Mouse (Mus musculus) megakaryocyte, embryonic 14.5 days (primary cell): Measurements from ENCODE around the gene Il6ra. TPM values are rescaled to one million over a fixed set of nuclear protein-coding genes. Genes with fewer than 3 reads are reported as not detected.
A peak's percentile ranks its signal among the peaks of the same experiment; 100 is the strongest.

ENCODE experiments used
- H3K27me3 ChIP-seq: replicated peaks from 2 replicates; pipeline ENCODE3; 2012; ENCODE audit warnings: inconsistent platforms
- H3K36me3 ChIP-seq: replicated peaks from 2 replicates; pipeline ENCODE3; 2012; ENCODE audit warnings: low read length, inconsistent platforms, mixed read lengths
- H3K4me1 ChIP-seq: 2 replicates; pipeline ENCODE4 v1.6.1; 2012; ENCODE audit warnings: inconsistent platforms
- H3K4me3 ChIP-seq: replicated peaks from 2 replicates; pipeline ENCODE3; 2012; ENCODE audit warnings: moderate library complexity, mild to moderate bottlenecking, inconsistent platforms
- H3K9me3 ChIP-seq: 2 replicates; pipeline ENCODE4 v1.6.1; 2012; ENCODE audit warnings: inconsistent platforms
- FLI1 ChIP-seq: IDR thresholded peaks from 2 replicates; pipeline ENCODE4 v1.6.1; 2012; ENCODE audit warnings: low read length, inconsistent platforms, mixed read lengths
- GATA1 ChIP-seq: IDR thresholded peaks from 3 replicates; pipeline ENCODE4 v1.6.1; 2012; ENCODE audit warnings: mixed read lengths, low read length, inconsistent platforms, borderline replicate concordance
- polyA plus RNA-seq: library from polyadenylated mRNA; stranded (reverse); fragments of >175 nt; gene quantifications from 2 replicates; pipeline ENCODE4 v1.2.3, GENCODE M21; 2012; ENCODE audit warnings: low replicate concordance; ENCODE audit not compliant: insufficient read depth

Il6ra gene
- polyA plus RNA-seq, 1 experiment, result 6.3 TPM

DNA sequence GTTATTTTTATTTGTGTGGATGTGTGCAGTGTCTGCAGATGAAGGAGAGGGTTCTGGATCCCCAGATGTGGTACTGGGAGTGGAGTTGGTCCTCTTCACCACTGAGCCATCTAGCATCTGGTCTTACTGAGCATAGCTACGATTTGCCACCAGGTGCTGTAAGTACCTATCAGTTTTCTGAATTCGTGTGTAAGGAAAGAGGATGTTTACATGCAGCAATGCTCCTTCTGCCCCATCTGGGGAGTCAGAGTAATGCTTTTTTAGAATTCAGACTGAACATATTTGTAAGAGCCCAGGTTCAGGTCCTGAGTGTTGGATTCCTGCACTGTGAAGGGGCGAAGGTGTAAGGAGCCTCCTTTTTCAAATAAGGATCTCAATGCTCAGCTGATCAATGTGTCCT, 53.1 kb downstream of the Il6ra start:
- no peaks in the 10 kb centered on the region for H3K36me3 ChIP-seq
- peaks cover 39% of the 10 kb centered on the region for H3K4me1 ChIP-seq
- TF ChIP-seq FLI1 (no peak), GATA1 (no peak)
- no peak overlapping the region for H3K4me3 ChIP-seq
- H3K27me3 ChIP-seq, result peaks cover 35% of the 10 kb centered on the region
- H3K9me3 ChIP-seq, result peaks cover 7% of the 10 kb centered on the region

DNA sequence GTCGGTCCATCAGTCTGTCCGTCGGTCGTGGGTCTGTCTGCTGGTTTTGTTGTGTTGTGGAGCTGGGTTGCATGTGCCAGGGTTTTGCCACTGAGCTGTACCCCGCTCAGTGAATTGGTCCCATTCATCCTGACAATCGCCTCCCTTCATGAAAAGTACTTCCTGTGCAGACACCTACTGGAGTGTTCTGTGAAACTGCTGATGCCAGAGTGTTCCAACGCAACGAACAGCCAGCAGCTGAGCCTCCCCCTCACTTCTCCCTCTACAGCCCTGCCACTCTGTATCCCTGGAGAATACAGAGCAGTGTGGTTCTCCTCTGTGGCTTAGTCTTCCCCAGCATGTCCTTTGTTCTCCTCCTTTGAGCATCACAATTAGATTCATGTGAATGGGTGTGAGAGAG, 54.1 kb downstream of the Il6ra start:
- Histone ChIP-seq H3K4me1 (peaks cover 45% of the 10 kb centered on the region), H3K9me3 (peaks cover 7% of the 10 kb centered on the region), H3K36me3 (no peaks in the 10 kb centered on the region), H3K27me3 (peaks cover 33% of the 10 kb centered on the region), H3K4me3 (no peak overlapping the region)
- TF ChIP-seq GATA1 (no peak), FLI1 (no peak)

- TF ChIP-seq FLI1 (no peak), GATA1 (no peak)
- Histone ChIP-seq H3K36me3 (no peaks in the 10 kb centered on the region), H3K4me1 (peaks cover 45% of the 10 kb centered on the region), H3K27me3 (peaks cover 33% of the 10 kb centered on the region), H3K4me3 (no peak overlapping the region), H3K9me3 (peaks cover 7% of the 10 kb centered on the region)
These were observed 54.9 kb downstream of the Il6ra start for GRCm38 (mm10) chr3:89858123-89858522.

DNA sequence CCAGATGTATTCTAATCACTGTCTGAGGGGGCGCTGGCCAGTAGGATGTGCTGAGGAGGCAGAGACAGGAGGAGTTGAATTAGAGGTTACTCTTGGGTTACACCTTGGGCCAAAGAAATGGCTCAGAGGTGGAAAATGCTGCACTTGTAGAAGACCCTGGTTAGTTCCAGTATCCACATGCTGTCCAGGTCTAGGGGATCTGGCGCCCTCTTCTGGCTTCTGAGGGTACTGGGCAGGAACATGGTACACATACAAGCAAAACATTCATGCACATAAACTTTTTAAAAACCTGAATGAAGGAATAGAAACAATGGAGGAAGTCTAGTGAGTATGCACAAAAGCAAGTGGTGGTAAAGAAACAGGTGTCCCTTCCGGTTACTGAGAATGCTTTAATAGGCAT, 55.6 kb downstream of the Il6ra start:
- peaks cover 7% of the 10 kb centered on the region for H3K9me3 ChIP-seq
- H3K4me3 ChIP-seq, result no peak overlapping the region
- peaks cover 47% of the 10 kb centered on the region for H3K4me1 ChIP-seq
- H3K27me3 ChIP-seq, result peaks cover 33% of the 10 kb centered on the region
- no peaks in the 10 kb centered on the region for H3K36me3 ChIP-seq
- TF ChIP-seq GATA1 (no peak), FLI1 (no peak)

DNA sequence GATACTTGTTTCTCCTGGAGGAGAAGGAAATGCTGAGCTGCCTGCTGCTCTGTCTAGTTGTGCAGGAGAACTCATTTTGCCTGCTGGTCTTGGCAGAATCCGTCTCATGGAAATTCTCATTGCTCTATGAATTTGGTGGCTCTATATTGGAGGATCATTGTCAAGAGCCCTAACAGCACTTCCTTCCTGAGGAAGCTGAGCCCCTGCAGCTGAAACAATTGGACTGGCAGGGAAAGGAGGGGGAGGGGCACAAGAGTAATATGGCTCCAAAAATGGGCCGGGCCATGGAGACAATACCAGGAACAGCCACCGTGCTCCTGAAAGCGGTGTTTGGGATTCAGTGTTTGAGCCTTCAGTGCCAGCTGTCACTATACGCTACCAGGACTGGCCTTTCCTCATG, 59.2 kb downstream of the Il6ra start:
- peaks cover 23% of the 10 kb centered on the region for H3K27me3 ChIP-seq
- no peaks in the 10 kb centered on the region for H3K36me3 ChIP-seq
- TF ChIP-seq GATA1, result no peak
- no peak for TF ChIP-seq FLI1
- H3K4me3 ChIP-seq, result peak overlapping the region; percentile 54
- peaks cover 38% of the 10 kb centered on the region for H3K4me1 ChIP-seq
- H3K9me3 ChIP-seq, result peaks cover 7% of the 10 kb centered on the region

DNA sequence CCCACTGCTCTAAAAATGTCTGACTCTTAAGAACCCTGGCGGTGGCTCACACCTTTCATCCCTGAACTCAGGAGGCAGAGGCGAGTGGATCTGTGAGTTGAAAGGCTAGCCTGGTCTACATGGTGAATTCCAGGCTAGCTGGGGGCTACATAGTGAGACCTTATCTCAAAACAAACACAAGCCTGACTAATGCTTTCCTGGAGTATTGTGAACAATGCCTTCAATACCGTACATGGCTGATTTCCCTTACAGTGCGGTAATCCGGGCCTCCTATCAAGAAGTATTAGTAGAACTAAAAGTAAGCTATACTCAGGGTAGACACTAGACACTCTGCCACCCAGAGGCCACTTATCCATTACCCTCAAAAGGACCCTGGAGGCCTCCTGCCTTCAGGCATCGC, 64.9 kb downstream of the Il6ra start:
- H3K4me1 ChIP-seq, result peaks cover 43% of the 10 kb centered on the region
- H3K36me3 ChIP-seq, result no peaks in the 10 kb centered on the region
- no peaks in the 10 kb centered on the region for H3K9me3 ChIP-seq
- H3K4me3 ChIP-seq, result no peak overlapping the region
- no peak for TF ChIP-seq FLI1
- TF ChIP-seq GATA1, result no peak
- H3K27me3 ChIP-seq, result peaks cover 18% of the 10 kb centered on the region

DNA sequence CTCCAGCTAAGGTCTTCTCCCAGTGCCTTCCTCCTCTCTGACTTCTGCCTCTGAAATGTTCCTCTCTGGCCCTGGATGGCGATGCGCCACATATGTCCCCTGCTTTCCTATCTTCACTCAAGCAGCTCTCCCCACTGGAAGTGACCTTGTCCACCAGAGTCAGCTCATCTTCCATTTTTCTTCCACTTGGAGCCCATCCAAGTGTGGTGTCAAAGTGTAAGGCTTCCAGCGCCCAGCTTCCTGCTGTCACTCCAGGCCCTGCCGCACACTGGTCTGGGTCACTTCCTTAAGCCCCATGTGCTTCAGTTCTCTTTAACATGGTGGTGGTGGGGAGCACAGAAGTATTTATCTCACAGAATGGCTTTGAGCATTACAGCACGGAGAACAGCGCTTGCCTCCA, 65.4 kb downstream of the Il6ra start:
- H3K27me3 ChIP-seq, result peaks cover 18% of the 10 kb centered on the region
- no peaks in the 10 kb centered on the region for H3K36me3 ChIP-seq
- TF ChIP-seq GATA1, result no peak
- TF ChIP-seq FLI1, result no peak
- H3K4me3 ChIP-seq, result no peak overlapping the region
- peaks cover 46% of the 10 kb centered on the region for H3K4me1 ChIP-seq
- H3K9me3 ChIP-seq, result no peaks in the 10 kb centered on the region

GRCm38 (mm10) chr3:89847126-89847525, 65.9 kb downstream of the Il6ra start:
- peaks cover 15% of the 10 kb centered on the region for H3K27me3 ChIP-seq
- H3K9me3 ChIP-seq, result peaks cover 3% of the 10 kb centered on the region
- H3K4me1 ChIP-seq, result peaks cover 43% of the 10 kb centered on the region
- no peak overlapping the region for H3K4me3 ChIP-seq
- no peaks in the 10 kb centered on the region for H3K36me3 ChIP-seq
- TF ChIP-seq FLI1 (no peak), GATA1 (no peak)

DNA sequence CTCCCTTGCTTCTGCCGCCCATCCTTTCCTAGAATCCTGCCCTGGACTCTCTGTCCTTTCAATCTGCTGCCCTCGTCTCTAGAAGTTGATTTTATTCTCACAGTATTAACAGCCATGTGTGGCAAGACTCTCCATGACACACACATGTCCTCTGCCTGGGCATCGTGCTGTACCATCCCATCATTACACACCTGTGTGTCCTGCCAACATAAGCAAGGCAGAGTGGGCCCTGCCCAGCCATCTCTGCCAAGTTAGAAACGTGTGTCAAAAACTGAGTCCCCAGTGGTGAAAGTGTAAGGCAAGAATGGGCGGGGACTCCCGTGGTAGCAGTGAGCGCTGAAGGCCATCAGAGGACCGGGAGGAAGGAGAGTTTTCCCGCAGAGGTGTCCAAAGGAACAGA, 67.2 kb downstream of the Il6ra start:
- Histone ChIP-seq H3K4me3 (no peak overlapping the region), H3K9me3 (peaks cover 6% of the 10 kb centered on the region), H3K36me3 (no peaks in the 10 kb centered on the region), H3K27me3 (peaks cover 12% of the 10 kb centered on the region), H3K4me1 (peaks cover 38% of the 10 kb centered on the region)
- TF ChIP-seq FLI1 (no peak), GATA1 (no peak)

DNA sequence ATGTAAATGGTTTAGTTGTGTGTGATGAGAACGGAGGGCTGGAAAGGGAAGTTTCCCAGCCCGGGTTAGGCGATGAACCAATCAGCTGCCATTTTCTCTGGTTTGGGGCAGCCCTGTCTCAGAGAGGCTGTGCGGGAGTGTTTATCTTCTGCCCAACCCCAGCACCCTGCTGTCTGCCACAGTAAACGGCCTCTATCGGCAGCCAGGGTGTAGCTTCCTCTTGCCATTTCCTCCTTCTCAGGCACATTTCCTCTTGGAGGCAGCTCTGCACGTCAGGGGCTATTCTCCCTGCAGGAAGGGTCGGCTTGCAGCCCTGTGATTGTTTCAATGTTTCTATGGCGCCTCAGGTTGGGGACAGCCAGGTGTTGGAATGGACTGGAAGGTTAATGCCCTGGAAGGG, 69.8 kb downstream of the Il6ra start:
- Histone ChIP-seq H3K4me3 (no peak overlapping the region), H3K27me3 (peaks cover 20% of the 10 kb centered on the region), H3K9me3 (peaks cover 6% of the 10 kb centered on the region), H3K36me3 (no peaks in the 10 kb centered on the region), H3K4me1 (peaks cover 28% of the 10 kb centered on the region)
- no peak for TF ChIP-seq FLI1
- TF ChIP-seq GATA1, result no peak

- peaks cover 26% of the 10 kb centered on the region for H3K27me3 ChIP-seq
- peaks cover 19% of the 10 kb centered on the region for H3K4me1 ChIP-seq
- TF ChIP-seq FLI1 (no peak), GATA1 (no peak)
- no peak overlapping the region for H3K4me3 ChIP-seq
- H3K36me3 ChIP-seq, result no peaks in the 10 kb centered on the region
- H3K9me3 ChIP-seq, result peaks cover 6% of the 10 kb centered on the region
These were observed 70.7 kb downstream of the Il6ra start for GRCm38 (mm10) chr3:89842258-89842657.
